Mouse (Mus musculus) hindbrain, embryonic 11.5 days (tissue): ENCODE results near the gene Prkcz. TPM values are rescaled to one million over a fixed set of nuclear protein-coding genes. Genes with fewer than 3 reads are reported as not detected.

Source experiments
- ATAC-seq: fragments of 200-750 bp; cut with Nextera tagmentation; 2 replicates; pipeline ENCODE4 v1.8.0; 2017; ENCODE audit warnings: mild to moderate bottlenecking, moderate TSS enrichment, moderate library complexity; ENCODE audit not compliant: low FRiP score
- DNase-seq: peaks from one replicate; pipeline ENCODE4 v3.0.0-alpha.2; 2015; ENCODE audit warnings: low spot score
- H3K27ac ChIP-seq: fragments of 300-500 bp; sonication (generic); 2 replicates; pipeline ENCODE4 v1.5.1; 2014; ENCODE audit warnings: mild to moderate bottlenecking, low read depth, low read length
- H3K27me3 ChIP-seq: fragments of 300-500 bp; sonication (generic); 2 replicates; pipeline ENCODE4 v1.6.1; 2014; ENCODE audit warnings: mild to moderate bottlenecking, low read length, moderate library complexity, mixed read lengths; ENCODE audit not compliant: control insufficient read depth, insufficient read depth
- H3K36me3 ChIP-seq: fragments of 300-500 bp; sonication (generic); 2 replicates; pipeline ENCODE4 v1.6.1; 2014; ENCODE audit warnings: mild to moderate bottlenecking, low read length, moderate library complexity, mixed read lengths; ENCODE audit not compliant: control insufficient read depth, insufficient read depth
- H3K4me1 ChIP-seq: fragments of 300-500 bp; sonication (generic); replicated peaks from 2 replicates; pipeline ENCODE4 v1.6.1; 2014; ENCODE audit warnings: low read length, mixed read lengths; ENCODE audit not compliant: control insufficient read depth, insufficient read depth
- H3K4me2 ChIP-seq: fragments of 300-500 bp; sonication (generic); replicated peaks from 2 replicates; pipeline ENCODE4 v1.6.1; 2014; ENCODE audit warnings: mild to moderate bottlenecking, low read depth, low read length
- H3K4me3 ChIP-seq: fragments of 300-500 bp; sonication (generic); 2 replicates; pipeline ENCODE4 v1.5.1; 2014; ENCODE audit warnings: low read depth, low read length
- H3K9ac ChIP-seq: fragments of 300-500 bp; sonication (generic); 2 replicates; pipeline ENCODE4 v1.6.1; 2014; ENCODE audit warnings: low read depth, low read length
- H3K9me3 ChIP-seq: fragments of 300-500 bp; sonication (generic); 2 replicates; pipeline ENCODE4 v1.6.1; 2016; ENCODE audit warnings: low read length; ENCODE audit not compliant: control insufficient read depth
- WGBS: fragments of 180-500 bp; shearing (Covaris S2); extraction: QIAGEN DNeasy Blood & Tissue Kit; methylation state at CpG from one replicate; pipeline ENCODE4 v1.1.7; 2014; 5-methylcytosine and 5-hydroxymethylcytosine counted together
- polyA plus RNA-seq: library from polyadenylated mRNA; unstranded; fragments of >200 nt; fragmentation: Nextera tagmentation; extraction: Ambion mirVana; gene quantifications from 2 replicates; pipeline ENCODE4 v1.2.1, GENCODE M21; 2014

Prkcz gene
- polyA plus RNA-seq, 1 experiment from 2014 or later = 19.6 TPM

DNA sequence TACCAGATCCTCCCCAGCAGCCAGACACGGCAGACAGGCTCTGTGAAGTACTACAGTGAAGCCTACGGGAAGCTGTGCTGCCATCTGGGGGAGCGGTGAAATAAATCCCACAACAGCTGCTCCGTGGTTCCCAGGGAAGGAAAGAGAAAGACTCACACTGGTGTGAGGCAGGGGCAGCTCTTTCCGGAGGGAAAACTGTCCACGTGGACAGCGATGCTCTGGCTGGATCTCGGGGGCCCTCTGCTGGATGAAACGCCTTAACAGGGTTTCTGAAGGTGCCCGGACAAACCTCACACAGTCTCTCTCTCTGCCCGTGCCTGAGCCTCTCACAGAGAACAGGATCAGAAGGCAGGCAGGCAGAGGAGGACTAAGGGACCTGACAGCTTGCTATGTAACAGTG lies 53.1 kb downstream of the Prkcz start:
- no peak overlapping the region; the same call in 1 of the 2 replicates for H3K4me2 ChIP-seq
- no peaks in the 10 kb centered on the region for H3K9me3 ChIP-seq
- DNase-seq = peak; percentile 93
- H3K4me1 ChIP-seq = no peaks in the 10 kb centered on the region; the same call in 1 of the 2 replicates
- H3K36me3 ChIP-seq = no peaks in the 10 kb centered on the region
- H3K4me3 ChIP-seq = no peak overlapping the region
- H3K27me3 ChIP-seq = no peaks in the 10 kb centered on the region
- 3% methylated on average over 11 of the region's 11 CpGs for WGBS
- H3K27ac ChIP-seq = no peak overlapping the region
- peak; percentile 71 for ATAC-seq
- H3K9ac ChIP-seq = peak overlapping the region; percentile 19

DNA sequence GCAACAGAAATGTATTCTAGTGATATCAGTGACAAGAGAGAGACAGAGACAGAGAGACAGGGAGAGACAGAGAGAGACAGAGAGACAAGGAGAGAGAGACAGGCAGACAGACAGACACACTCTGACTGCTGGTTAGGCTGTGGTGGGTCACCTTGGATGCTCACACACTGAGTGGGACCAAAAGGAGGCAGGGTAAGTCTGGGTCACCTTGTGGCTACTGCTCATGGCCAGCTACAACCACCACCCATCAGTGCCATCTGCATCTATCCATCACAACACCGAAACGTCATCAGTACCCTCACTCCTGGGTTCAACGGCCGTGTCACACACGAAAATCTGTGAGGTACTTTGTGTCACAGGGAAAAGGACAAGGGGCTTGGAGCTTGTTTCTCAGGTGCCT lies 53.6 kb downstream of the Prkcz start:
- H3K9me3 ChIP-seq = no peaks in the 10 kb centered on the region
- H3K27me3 ChIP-seq = no peaks in the 10 kb centered on the region
- peak overlapping the region; percentile 19 for H3K9ac ChIP-seq
- H3K4me2 ChIP-seq = no peak overlapping the region; the same call in 1 of the 2 replicates
- 86% methylated on average over 5 of the region's 5 CpGs for WGBS
- no peak overlapping the region for H3K27ac ChIP-seq
- no peaks in the 10 kb centered on the region; the same call in 1 of the 2 replicates for H3K4me1 ChIP-seq
- DNase-seq (no peak), ATAC-seq (peak; percentile 47; the same call in 1 of the 2 replicates)
- H3K4me3 ChIP-seq = no peak overlapping the region
- no peaks in the 10 kb centered on the region for H3K36me3 ChIP-seq

DNA sequence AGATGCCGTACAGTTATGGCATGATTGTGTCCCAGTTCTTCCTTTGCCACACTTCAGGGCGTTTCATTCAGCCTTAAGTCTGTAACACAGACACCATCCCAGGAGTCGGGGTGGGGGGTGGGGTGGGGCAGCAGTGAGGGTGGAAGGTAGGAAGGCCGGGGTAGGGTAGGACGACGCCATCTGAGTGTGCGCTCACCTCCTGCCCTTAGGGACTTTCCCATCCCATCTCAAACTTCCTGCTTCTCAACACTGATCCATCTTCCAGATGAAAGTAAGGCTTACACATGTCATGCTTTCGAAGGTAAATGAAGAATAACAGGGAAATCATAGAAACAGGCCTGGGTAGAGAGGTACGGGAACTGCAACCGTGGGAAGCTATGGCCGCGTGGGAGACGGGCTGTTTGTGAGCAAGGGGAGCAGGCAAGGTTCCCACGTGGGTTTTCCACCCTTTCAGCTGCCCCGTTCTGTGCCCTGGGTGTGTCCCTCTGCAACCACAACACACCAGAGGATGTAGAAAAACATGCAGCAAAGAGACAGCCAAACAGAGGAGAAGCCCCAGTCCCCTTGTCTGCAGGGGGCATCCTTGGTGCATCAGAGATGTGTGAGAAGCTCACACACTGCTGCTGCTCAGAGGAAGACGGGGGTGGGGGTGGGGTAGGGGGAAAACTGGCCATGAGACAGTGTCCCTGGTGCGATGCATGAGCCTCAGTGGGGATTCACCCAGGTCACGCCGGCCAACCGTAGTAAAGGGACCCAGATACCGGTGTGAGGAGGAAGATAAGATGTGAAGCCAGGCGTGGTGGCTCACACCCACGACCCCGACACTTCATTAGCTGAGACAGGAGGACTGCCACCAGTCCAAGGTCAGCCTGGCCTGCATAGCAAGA lies 54.6 kb downstream of the Prkcz start:
- Histone ChIP-seq H3K4me2 (no peak overlapping the region), H3K36me3 (no peaks in the 10 kb centered on the region), H3K9ac (0 out of 2 replicates have a peak overlapping the region, but pooled peaks have one; percentile 15), H3K9me3 (no peaks in the 10 kb centered on the region), H3K27me3 (no peaks in the 10 kb centered on the region), H3K4me3 (no peak overlapping the region), H3K27ac (no peak overlapping the region), H3K4me1 (no peaks in the 10 kb centered on the region; the same call in 1 of the 2 replicates)
- DNase-seq = no peak
- 69% methylated on average over 24 of the region's 24 CpGs for WGBS
- ATAC-seq = no peak

DNA sequence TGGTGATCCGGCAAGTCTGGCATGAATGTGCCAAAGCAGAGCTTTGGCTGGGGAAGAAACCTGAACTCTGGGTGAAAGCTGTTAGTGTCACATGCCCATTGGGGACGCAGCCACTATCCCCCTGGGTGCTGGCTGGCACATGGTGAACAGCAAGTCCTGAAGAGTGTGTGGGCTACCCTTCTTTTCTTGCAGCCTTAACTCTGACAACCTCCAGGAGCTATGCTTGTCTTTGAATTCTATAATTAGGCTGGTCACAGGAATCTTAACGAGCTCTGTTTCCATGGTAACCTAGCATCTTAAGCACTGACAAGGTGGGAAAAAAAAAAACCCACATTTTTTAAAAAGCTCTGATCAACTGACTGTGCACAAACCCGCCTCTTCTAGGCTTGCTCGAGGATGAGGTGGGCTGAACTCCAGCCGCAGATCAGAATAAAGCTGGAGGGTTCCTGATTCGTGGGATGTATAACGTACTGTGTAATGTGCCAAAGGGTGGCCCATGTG lies 55.6 kb downstream of the Prkcz start:
- no peaks in the 10 kb centered on the region for H3K27me3 ChIP-seq
- no peaks in the 10 kb centered on the region for H3K9me3 ChIP-seq
- no peaks in the 10 kb centered on the region for H3K36me3 ChIP-seq
- no peaks in the 10 kb centered on the region; the same call in 1 of the 2 replicates for H3K4me1 ChIP-seq
- 75% methylated on average over 8 of the region's 8 CpGs for WGBS
- no peak overlapping the region for H3K9ac ChIP-seq
- ATAC-seq (no peak), DNase-seq (no peak)
- no peak overlapping the region for H3K27ac ChIP-seq
- no peak overlapping the region for H3K4me3 ChIP-seq
- no peak overlapping the region for H3K4me2 ChIP-seq

DNA sequence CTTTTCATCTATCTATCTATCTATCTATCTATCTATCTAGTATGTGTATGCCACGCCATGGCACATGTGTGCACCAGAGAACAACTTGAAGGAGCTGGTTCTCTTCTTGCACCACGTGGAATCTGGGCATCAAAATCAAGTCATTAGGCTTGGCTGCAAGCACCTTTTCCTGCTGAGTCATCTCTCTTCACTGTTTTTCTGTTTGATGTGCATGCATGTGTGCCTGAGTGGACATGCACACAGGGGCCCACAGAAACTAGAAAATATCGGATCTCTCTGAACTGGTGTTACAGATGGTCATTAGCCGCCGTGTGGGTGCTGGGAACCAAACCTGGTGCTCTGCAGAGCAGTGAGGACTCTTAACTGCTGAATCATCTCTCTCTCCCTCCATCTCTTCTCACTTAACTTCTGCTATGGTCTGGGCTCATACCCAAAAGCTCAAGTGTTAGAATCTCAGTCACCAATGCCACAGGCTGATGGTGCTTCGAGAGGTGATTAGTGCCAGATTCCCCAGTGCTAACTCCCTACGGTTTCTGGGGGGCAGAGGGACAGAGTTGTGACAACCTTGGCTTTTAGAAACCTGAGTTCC lies 56.6 kb downstream of the Prkcz start:
- no peaks in the 10 kb centered on the region; the same call in 1 of the 2 replicates for H3K4me1 ChIP-seq
- DNase-seq = no peak
- no peak overlapping the region for H3K27ac ChIP-seq
- no peaks in the 10 kb centered on the region for H3K9me3 ChIP-seq
- H3K36me3 ChIP-seq = no peaks in the 10 kb centered on the region
- no peak overlapping the region for H3K9ac ChIP-seq
- H3K4me3 ChIP-seq = no peak overlapping the region
- WGBS = 91% methylated on average over 7 of the region's 7 CpGs
- H3K4me2 ChIP-seq = no peak overlapping the region
- H3K27me3 ChIP-seq = no peaks in the 10 kb centered on the region
- ATAC-seq = no peak

DNA sequence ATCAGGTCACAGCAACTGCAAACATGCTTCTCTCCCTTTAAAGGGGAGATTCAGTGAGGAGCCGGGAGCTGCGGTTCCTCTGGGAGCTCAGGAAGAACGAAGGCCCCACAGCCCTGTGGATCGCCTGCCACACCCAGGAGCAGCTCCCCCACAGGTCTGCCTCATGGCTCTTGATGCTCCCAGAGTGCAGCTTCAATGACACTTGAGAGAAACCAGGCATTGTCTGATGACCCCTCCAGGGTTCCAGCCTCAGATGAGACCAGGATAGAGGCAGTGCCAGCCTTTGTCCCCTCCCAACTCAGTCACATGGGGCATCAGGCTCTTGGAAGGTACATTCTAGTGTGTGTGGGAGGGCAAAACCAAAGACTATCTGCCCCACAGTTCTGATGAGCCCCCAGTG lies 59.2 kb downstream of the Prkcz start:
- H3K4me1 ChIP-seq = no peaks in the 10 kb centered on the region; the same call in 1 of the 2 replicates
- DNase-seq (no peak), ATAC-seq (no peak)
- no peaks in the 10 kb centered on the region for H3K27me3 ChIP-seq
- no peak overlapping the region for H3K27ac ChIP-seq
- no peak overlapping the region for H3K9ac ChIP-seq
- H3K9me3 ChIP-seq = no peaks in the 10 kb centered on the region
- H3K4me3 ChIP-seq = no peak overlapping the region
- no peak overlapping the region for H3K4me2 ChIP-seq
- WGBS = 72% methylated on average over 4 of the region's 4 CpGs
- H3K36me3 ChIP-seq = no peaks in the 10 kb centered on the region

DNA sequence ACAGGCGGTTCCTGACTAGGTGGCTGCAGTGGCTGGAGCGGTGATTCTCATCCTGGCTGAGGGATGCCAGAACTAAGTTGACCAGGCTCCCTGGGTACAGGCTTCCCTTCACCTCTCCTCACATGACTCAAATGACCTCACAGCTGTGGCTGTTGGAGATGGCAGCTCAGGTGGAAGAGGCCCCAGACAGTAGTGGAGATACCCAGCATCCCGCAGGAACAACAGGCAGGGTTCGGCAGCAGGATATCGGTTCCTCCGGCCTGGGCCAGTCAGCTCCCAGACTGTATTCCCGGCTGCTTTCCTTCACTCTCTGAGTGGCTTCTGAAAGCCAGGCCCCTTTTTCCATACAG lies 60.1 kb downstream of the Prkcz start:
- H3K36me3 ChIP-seq = no peaks in the 10 kb centered on the region
- no peak overlapping the region for H3K4me2 ChIP-seq
- H3K27ac ChIP-seq = no peak overlapping the region
- H3K9me3 ChIP-seq = no peaks in the 10 kb centered on the region
- H3K9ac ChIP-seq = no peak overlapping the region
- H3K27me3 ChIP-seq = no peaks in the 10 kb centered on the region
- DNase-seq (no peak), ATAC-seq (no peak)
- 91% methylated on average over 7 of the region's 7 CpGs for WGBS
- no peak overlapping the region for H3K4me3 ChIP-seq
- no peaks in the 10 kb centered on the region for H3K4me1 ChIP-seq

DNA sequence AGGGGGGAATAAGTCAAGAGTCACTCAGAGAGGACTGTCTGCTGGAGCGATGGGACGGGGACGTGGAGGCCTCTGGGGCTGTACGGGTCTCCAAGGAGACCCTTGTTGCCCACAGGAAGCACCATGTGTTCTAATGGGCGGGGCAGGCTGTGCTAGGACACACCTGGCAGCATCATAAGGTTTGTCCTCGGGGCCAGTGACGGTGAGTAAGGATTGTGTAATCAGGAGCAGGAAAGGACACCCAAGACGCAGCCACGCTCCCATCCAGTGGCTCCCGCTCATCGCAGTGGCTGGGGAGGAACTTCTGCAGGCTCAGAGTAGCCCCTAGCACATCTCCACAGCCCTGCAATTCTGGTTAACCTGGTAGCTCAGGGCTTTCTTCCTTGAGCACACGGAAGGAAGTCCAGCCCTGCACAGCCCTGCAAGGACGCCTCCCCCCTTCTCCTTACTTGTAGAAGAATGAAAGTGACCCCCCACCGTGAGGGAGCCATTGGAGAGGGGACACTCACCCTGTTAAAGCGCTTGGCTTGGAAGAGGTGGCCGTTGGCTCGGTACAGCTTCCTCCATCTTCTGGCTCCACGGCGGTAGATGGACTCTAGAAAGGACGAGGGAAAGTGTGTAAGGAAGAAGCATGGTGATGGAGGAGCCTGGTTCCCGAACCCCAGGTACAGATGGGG lies 60.6 kb downstream of the Prkcz start:
- 80% methylated on average over 21 of the region's 21 CpGs for WGBS
- H3K36me3 ChIP-seq = no peaks in the 10 kb centered on the region
- no peaks in the 10 kb centered on the region for H3K4me1 ChIP-seq
- H3K27me3 ChIP-seq = no peaks in the 10 kb centered on the region
- no peak overlapping the region for H3K9ac ChIP-seq
- no peak overlapping the region for H3K27ac ChIP-seq
- no peak for ATAC-seq
- DNase-seq = no peak
- no peak overlapping the region for H3K4me3 ChIP-seq
- no peak overlapping the region for H3K4me2 ChIP-seq
- no peaks in the 10 kb centered on the region for H3K9me3 ChIP-seq
